Mouse (Mus musculus): ENCODE data around the gene Rabl3. TPM values are rescaled to one million over a fixed set of nuclear protein-coding genes. Genes with fewer than 3 reads are reported as not detected.

Rabl3 gene
- total and polyA plus RNA-seq, 3 experiments, result 7.3 to 13.5 TPM; not detected in 1

- H3K36me3 ChIP-seq (ENCODE audit: control insufficient read depth in 1 of 2, insufficient read depth in 2 of 2, low read length in 2 of 2), result no peaks in the 10 kb centered on the region
- H3K4me1 ChIP-seq (ENCODE audit: control insufficient read depth in 1 of 2, insufficient read depth in 2 of 2, low read length in 2 of 2), result no peaks in the 10 kb centered on the region
- no peaks in the 10 kb centered on the region for H3K27me3 ChIP-seq (ENCODE audit: control insufficient read depth in 1 of 2, insufficient read depth in 2 of 2, low read length in 2 of 2)
- H3K27ac ChIP-seq (ENCODE audit: control insufficient read depth, low read depth, low read length), result no peak overlapping the region
- H3K4me3 ChIP-seq (ENCODE audit: control insufficient read depth in 1 of 2, insufficient read depth in 1 of 2, low read depth in 2 of 2, low read length in 2 of 2), result no peak overlapping the region
- no peak for TF ChIP-seq GABPA (IDR thresholded peaks at IDR 0.05; ENCODE audit: low read depth, low read length)
- no peak for TF ChIP-seq JUND (IDR thresholded peaks at IDR 0.05; ENCODE audit: low read depth, low read length)
- no peak for TF ChIP-seq CHD1 (IDR thresholded peaks at IDR 0.05; ENCODE audit: low read depth, low read length)
- no peak for TF ChIP-seq TCF12 (IDR thresholded peaks at IDR 0.05; ENCODE audit: low read depth, low read length)
- TF ChIP-seq SIN3A (IDR thresholded peaks at IDR 0.05; ENCODE audit: low read length), result no peak
- TF ChIP-seq E2F4 (IDR thresholded peaks at IDR 0.05; ENCODE audit: borderline replicate concordance, low read depth, low read length), result no peak
- no peak for TF ChIP-seq NRF1 (IDR thresholded peaks at IDR 0.05; ENCODE audit: insufficient read depth, low read depth, low read length, poor library complexity, severe bottlenecking)
- TF ChIP-seq ZKSCAN1 (IDR thresholded peaks at IDR 0.05; ENCODE audit: low read depth, low read length), result no peak
- TF ChIP-seq KAT2A (conservative IDR thresholded peaks at IDR 0.05; ENCODE audit: low read depth, low read length), result no peak
- TF ChIP-seq MXI1 (IDR thresholded peaks at IDR 0.05; ENCODE audit: low read depth, low read length), result no peak
- TF ChIP-seq MAX (IDR thresholded peaks at IDR 0.05; ENCODE audit: low read length), result no peak
- TF ChIP-seq USF1 (IDR thresholded peaks at IDR 0.05; ENCODE audit: low read depth, low read length), result no peak
- no peak for TF ChIP-seq NELFE (IDR thresholded peaks at IDR 0.05; ENCODE audit: low read depth, low read length)
- no peak for TF ChIP-seq POLR2AphosphoS2 (IDR thresholded peaks at IDR 0.05; ENCODE audit: low read length)
- no peaks in the 10 kb centered on the region for H3K9me3 ChIP-seq (replicated peaks; ENCODE audit: insufficient read depth, low read length)
- no peaks in the 10 kb centered on the region for H3K79me2 ChIP-seq (ENCODE audit: control insufficient read depth, insufficient read depth, low read length, poor library complexity)
- DNase-seq (ENCODE audit: low read depth, low spot score), result no peak
- H3K9ac ChIP-seq (ENCODE audit: control insufficient read depth, low read depth, low read length, poor library complexity, severe bottlenecking), result no peak overlapping the region
These were observed 44.1 kb downstream of the Rabl3 start for GRCm38 (mm10) chr16:37583801-37584200.

- no peaks in the 10 kb centered on the region for H3K4me1 ChIP-seq (ENCODE audit: control insufficient read depth in 1 of 2, insufficient read depth in 2 of 2, low read length in 2 of 2)
- no peaks in the 10 kb centered on the region for H3K9me3 ChIP-seq (replicated peaks; ENCODE audit: insufficient read depth, low read length)
- no peak overlapping the region for H3K27ac ChIP-seq (ENCODE audit: control insufficient read depth, low read depth, low read length)
- H3K4me3 ChIP-seq (ENCODE audit: control insufficient read depth in 1 of 2, insufficient read depth in 1 of 2, low read depth in 2 of 2, low read length in 2 of 2), result no peak overlapping the region
- no peaks in the 10 kb centered on the region for H3K79me2 ChIP-seq (ENCODE audit: control insufficient read depth, insufficient read depth, low read length, poor library complexity)
- DNase-seq (ENCODE audit: low read depth, low spot score), result no peak
- H3K9ac ChIP-seq (ENCODE audit: control insufficient read depth, low read depth, low read length, poor library complexity, severe bottlenecking), result no peak overlapping the region
- H3K36me3 ChIP-seq (ENCODE audit: control insufficient read depth in 1 of 2, insufficient read depth in 2 of 2, low read length in 2 of 2), result no peaks in the 10 kb centered on the region
- TF ChIP-seq ETS1 (IDR thresholded peaks at IDR 0.05; ENCODE audit: low read depth, low read length) (no peak), MXI1 (IDR thresholded peaks at IDR 0.05; ENCODE audit: low read depth, low read length) (no peak), ELF1 (IDR thresholded peaks at IDR 0.05; ENCODE audit: low read depth, low read length) (no peak), TAL1 (IDR thresholded peaks at IDR 0.05; ENCODE audit: low read length) (no peak), KAT2A (conservative IDR thresholded peaks at IDR 0.05; ENCODE audit: low read depth, low read length) (no peak), POLR2AphosphoS2 (IDR thresholded peaks at IDR 0.05; ENCODE audit: low read length) (no peak), RAD21 (IDR thresholded peaks at IDR 0.05; ENCODE audit: low read depth, low read length) (no peak), USF1 (IDR thresholded peaks at IDR 0.05; ENCODE audit: low read depth, low read length) (no peak), CHD2 (IDR thresholded peaks at IDR 0.05; ENCODE audit: low read length) (no peak), USF2 (IDR thresholded peaks at IDR 0.05; ENCODE audit: borderline replicate concordance in 1 of 2, insufficient read depth in 1 of 2, low read depth in 1 of 2, low read length in 2 of 2) (no peak), MAZ (IDR thresholded peaks at IDR 0.05; ENCODE audit: low read depth, low read length) (no peak), RCOR1 (IDR thresholded peaks at IDR 0.05; ENCODE audit: low read depth, low read length) (no peak), SMC3 (IDR thresholded peaks at IDR 0.05; ENCODE audit: low read depth, low read length) (no peak), MYC (IDR thresholded peaks at IDR 0.05; ENCODE audit: low read depth, low read length) (no peak), ZC3H11A (IDR thresholded peaks at IDR 0.05; ENCODE audit: low read depth, low read length) (no peak), MAX (IDR thresholded peaks at IDR 0.05; ENCODE audit: low read length) (no peak), ZMIZ1 (IDR thresholded peaks at IDR 0.05; ENCODE audit: low read depth, low read length) (no peak)
- no peaks in the 10 kb centered on the region for H3K27me3 ChIP-seq (ENCODE audit: control insufficient read depth in 1 of 2, insufficient read depth in 2 of 2, low read length in 2 of 2)
These were observed 44.7 kb downstream of the Rabl3 start for GRCm38 (mm10) chr16:37584218-37585035.

Measured in MEL (cell line).